Mouse (Mus musculus): ENCODE data around the gene Pard3b. TPM values are rescaled to one million over a fixed set of nuclear protein-coding genes. Genes with fewer than 3 reads are reported as not detected.

The Pard3b gene
- polyA plus RNA-seq, 1 experiment: 3.0 TPM

GRCm38 (mm10) chr1:62425369-62425768 lies 786.7 kb downstream of the Pard3b start:
- Histone ChIP-seq H3K4me3 (ENCODE audit: insufficient read depth, low read depth, low read length) (no peak overlapping the region), H3K27ac (replicated peaks; ENCODE audit: low read depth, low read length) (no peak overlapping the region), H3K4me1 (ENCODE audit: control insufficient read depth, insufficient read depth, insufficient read length, low read length) (no peaks in the 10 kb centered on the region)

GRCm38 (mm10) chr1:62428736-62429135 lies 790.1 kb downstream of the Pard3b start:
- Histone ChIP-seq H3K4me3 (ENCODE audit: insufficient read depth, low read depth, low read length) (no peak overlapping the region), H3K4me1 (ENCODE audit: control insufficient read depth, insufficient read depth, insufficient read length, low read length) (no peaks in the 10 kb centered on the region), H3K27ac (replicated peaks; ENCODE audit: low read depth, low read length) (no peak overlapping the region)

- Histone ChIP-seq H3K27ac (replicated peaks; ENCODE audit: low read depth, low read length) (no peak overlapping the region), H3K4me1 (ENCODE audit: control insufficient read depth, insufficient read depth, insufficient read length, low read length) (no peaks in the 10 kb centered on the region), H3K4me3 (ENCODE audit: insufficient read depth, low read depth, low read length) (no peak overlapping the region)
Measured at GRCm38 (mm10) chr1:62429333-62430182, 790.9 kb downstream of the Pard3b start.

DNA sequence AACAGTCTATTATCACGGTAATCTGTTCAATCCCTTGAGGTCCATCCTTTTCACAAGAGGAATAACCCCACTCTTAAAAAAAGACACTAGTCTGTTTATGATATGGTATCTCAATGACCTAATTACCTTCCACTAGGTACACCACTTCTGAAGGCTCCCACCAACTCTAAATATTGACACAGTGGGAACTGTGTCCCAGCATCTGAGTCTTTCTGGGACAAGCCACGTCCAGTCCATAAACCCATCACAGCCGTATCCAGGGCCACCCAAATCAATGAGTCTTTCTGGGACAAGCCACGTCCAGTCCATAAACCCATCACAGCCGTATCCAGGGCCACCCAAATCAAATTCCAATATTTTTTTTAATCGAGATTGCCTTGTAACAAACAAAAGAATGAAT lies 792.4 kb downstream of the Pard3b start:
- Histone ChIP-seq H3K4me1 (ENCODE audit: control insufficient read depth, insufficient read depth, insufficient read length, low read length) (no peaks in the 10 kb centered on the region), H3K4me3 (ENCODE audit: insufficient read depth, low read depth, low read length) (no peak overlapping the region), H3K27ac (replicated peaks; ENCODE audit: low read depth, low read length) (no peak overlapping the region)

DNA sequence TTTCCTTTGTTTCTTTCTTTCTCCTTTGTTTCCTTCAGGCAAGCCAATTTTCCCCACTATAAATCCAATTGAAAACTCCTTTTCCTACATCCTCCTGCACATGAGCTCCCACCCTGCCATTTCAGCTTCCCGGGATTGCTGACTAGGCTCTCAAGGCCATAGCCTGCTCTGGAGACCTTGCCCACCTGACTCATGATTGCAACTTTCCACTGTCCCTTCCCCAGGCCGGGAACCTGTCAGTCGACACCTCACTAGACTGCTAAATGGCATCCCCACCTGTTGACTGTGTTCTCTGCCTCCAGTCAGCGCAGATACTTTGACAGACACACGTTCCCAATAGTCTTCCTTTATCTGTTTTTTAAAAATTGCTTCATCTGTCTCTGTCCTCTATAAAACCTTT lies 795.3 kb downstream of the Pard3b start:
- Histone ChIP-seq H3K27ac (replicated peaks; ENCODE audit: low read depth, low read length) (no peak overlapping the region), H3K4me1 (ENCODE audit: control insufficient read depth, insufficient read depth, insufficient read length, low read length) (no peaks in the 10 kb centered on the region), H3K4me3 (ENCODE audit: insufficient read depth, low read depth, low read length) (no peak overlapping the region)

DNA sequence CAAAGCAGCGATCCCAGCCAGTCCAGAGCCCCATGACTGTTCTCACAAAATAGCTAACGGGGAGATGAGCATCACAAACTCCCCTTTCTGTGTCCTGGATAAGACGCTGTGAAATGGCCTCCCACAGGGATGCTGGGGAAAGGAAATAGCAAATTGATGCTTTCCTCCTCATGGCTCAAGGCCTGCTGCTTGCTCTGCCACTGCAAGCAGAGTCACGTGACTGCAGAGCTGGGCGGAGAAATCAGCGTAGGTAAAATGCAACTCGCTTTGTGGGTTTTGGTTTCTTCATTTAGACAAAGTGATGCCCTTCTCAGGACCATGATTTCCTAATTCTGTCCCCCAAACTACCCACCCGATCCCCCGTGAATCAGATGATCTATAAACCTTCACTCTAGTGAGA lies 797.2 kb downstream of the Pard3b start:
- H3K4me1 ChIP-seq (ENCODE audit: control insufficient read depth, insufficient read depth, insufficient read length, low read length): no peaks in the 10 kb centered on the region

DNA sequence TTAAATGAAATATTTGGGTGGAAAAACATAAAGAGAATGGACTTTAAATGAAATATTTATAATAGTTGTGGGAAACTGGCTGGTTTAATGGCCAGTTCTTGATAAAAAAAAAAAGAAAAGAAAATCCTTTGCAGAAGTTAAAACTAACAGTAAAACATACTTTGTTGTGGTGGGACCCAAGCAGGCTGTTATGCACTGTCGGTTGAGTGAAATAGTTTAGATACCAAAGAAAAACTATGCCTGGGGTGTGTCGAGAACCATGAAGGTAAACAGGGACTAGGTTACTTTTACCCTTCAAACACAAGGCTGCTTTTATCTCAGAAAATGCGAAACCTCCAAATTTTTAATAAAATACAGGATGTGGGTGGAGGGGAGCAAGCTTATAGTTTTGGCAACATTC lies 797.7 kb downstream of the Pard3b start:
- Histone ChIP-seq H3K4me3 (ENCODE audit: insufficient read depth, low read depth, low read length) (no peak overlapping the region), H3K27ac (replicated peaks; ENCODE audit: low read depth, low read length) (no peak overlapping the region), H3K4me1 (ENCODE audit: control insufficient read depth, insufficient read depth, insufficient read length, low read length) (no peaks in the 10 kb centered on the region)

More for the DNA sequence above, 797.2 kb downstream of the Pard3b start:
- no peak overlapping the region for H3K27ac ChIP-seq (replicated peaks; ENCODE audit: low read depth, low read length)
- H3K4me3 ChIP-seq (ENCODE audit: insufficient read depth, low read depth, low read length): no peak overlapping the region

DNA sequence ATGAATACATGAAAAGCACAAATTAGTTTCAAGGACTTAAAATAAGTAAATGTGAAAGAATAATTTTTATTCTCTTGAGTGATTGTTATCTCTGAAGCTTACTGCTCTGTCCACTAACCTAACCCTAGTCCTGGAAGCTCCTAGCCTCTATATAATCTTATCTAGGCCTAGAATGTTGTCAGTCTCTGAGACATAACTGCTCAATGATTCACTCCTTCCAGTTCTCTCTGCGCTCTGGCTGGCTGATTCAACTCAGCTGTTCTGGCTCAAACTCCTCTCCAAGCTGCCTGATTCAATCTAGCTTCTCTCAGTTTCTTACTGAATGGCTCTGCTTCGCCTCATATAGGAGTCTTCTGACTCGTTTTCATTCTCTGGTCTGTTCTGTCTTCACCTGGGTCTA lies 798.9 kb downstream of the Pard3b start:
- no peak overlapping the region for H3K27ac ChIP-seq (replicated peaks; ENCODE audit: low read depth, low read length)
- no peak overlapping the region for H3K4me3 ChIP-seq (ENCODE audit: insufficient read depth, low read depth, low read length)
- H3K4me1 ChIP-seq (ENCODE audit: control insufficient read depth, insufficient read depth, insufficient read length, low read length): no peaks in the 10 kb centered on the region

GRCm38 (mm10) chr1:62444406-62444805 lies 805.8 kb downstream of the Pard3b start:
- H3K4me3 ChIP-seq (ENCODE audit: insufficient read depth, low read depth, low read length): no peak overlapping the region
- H3K27ac ChIP-seq (replicated peaks; ENCODE audit: low read depth, low read length): no peak overlapping the region
- no peaks in the 10 kb centered on the region for H3K4me1 ChIP-seq (ENCODE audit: control insufficient read depth, insufficient read depth, insufficient read length, low read length)

DNA sequence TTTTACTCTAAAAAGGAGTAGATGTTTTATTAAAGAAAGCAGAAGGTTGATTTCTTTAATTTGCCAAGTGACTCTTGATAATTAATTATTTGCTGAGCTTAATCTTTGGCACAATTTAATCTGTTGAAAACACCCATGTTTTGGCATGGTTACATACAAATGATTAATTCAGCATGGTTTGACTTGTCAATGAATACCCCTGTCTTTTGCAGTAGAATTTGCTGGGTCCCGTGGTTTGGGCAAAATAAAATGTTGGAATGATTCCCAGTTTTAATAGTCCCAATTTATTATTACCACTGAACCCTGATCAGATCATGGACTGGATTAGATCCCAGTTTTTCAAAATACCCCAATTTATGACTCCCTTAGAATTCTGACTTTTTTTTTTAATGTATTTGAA lies 808.2 kb downstream of the Pard3b start:
- Histone ChIP-seq H3K4me1 (ENCODE audit: control insufficient read depth, insufficient read depth, insufficient read length, low read length) (no peaks in the 10 kb centered on the region), H3K4me3 (ENCODE audit: insufficient read depth, low read depth, low read length) (no peak overlapping the region), H3K27ac (replicated peaks; ENCODE audit: low read depth, low read length) (no peak overlapping the region)

- no peak overlapping the region for H3K27ac ChIP-seq (replicated peaks; ENCODE audit: low read depth, low read length)
- no peaks in the 10 kb centered on the region for H3K4me1 ChIP-seq (ENCODE audit: control insufficient read depth, insufficient read depth, insufficient read length, low read length)
- no peak overlapping the region for H3K4me3 ChIP-seq (ENCODE audit: insufficient read depth, low read depth, low read length)
Measured at GRCm38 (mm10) chr1:62449193-62449875, 810.7 kb downstream of the Pard3b start.

- Histone ChIP-seq H3K4me1 (ENCODE audit: control insufficient read depth, insufficient read depth, insufficient read length, low read length) (peaks cover 10% of the 10 kb centered on the region), H3K27ac (replicated peaks; ENCODE audit: low read depth, low read length) (no peak overlapping the region), H3K4me3 (ENCODE audit: insufficient read depth, low read depth, low read length) (no peak overlapping the region)
Measured at GRCm38 (mm10) chr1:62465536-62465935, 826.9 kb downstream of the Pard3b start.

GRCm38 (mm10) chr1:62466544-62466943 lies 827.9 kb downstream of the Pard3b start:
- Histone ChIP-seq H3K4me3 (ENCODE audit: insufficient read depth, low read depth, low read length) (no peak overlapping the region), H3K27ac (replicated peaks; ENCODE audit: low read depth, low read length) (no peak overlapping the region)

GRCm38 (mm10) chr1:62483059-62483458 lies 844.4 kb downstream of the Pard3b start:
- no peaks in the 10 kb centered on the region for H3K4me1 ChIP-seq (ENCODE audit: control insufficient read depth, insufficient read depth, insufficient read length, low read length)
- H3K4me3 ChIP-seq (ENCODE audit: insufficient read depth, low read depth, low read length): no peak overlapping the region
- H3K27ac ChIP-seq (replicated peaks; ENCODE audit: low read depth, low read length): no peak overlapping the region

More at GRCm38 (mm10) chr1:62466544-62466943, 827.9 kb downstream of the Pard3b start:
- H3K4me1 ChIP-seq (ENCODE audit: control insufficient read depth, insufficient read depth, insufficient read length, low read length): peaks cover 10% of the 10 kb centered on the region

- Histone ChIP-seq H3K4me1 (ENCODE audit: control insufficient read depth, insufficient read depth, insufficient read length, low read length) (no peaks in the 10 kb centered on the region), H3K27ac (replicated peaks; ENCODE audit: low read depth, low read length) (no peak overlapping the region), H3K4me3 (ENCODE audit: insufficient read depth, low read depth, low read length) (no peak overlapping the region)
Measured at GRCm38 (mm10) chr1:62488871-62489270, 850.2 kb downstream of the Pard3b start.

DNA sequence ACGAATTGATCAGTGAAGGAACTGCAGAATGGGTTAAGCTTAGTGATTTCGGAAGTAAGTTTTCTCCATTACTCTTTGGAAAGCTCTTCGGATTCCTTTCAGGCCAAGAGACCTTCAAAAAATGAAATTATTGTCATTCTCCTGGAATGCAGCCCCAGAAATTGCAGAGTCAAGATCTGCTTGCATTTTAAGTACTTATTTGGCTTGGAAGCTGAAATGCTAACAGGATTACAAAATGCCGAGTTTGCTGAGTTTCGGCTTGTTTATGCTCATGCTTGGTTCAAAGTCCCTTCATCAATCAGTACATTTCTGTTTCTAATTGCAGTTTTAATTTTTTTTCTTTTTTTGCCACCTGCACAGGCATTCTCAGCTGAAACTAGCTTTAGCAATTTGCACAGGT lies 860.5 kb downstream of the Pard3b start:
- H3K27ac ChIP-seq (replicated peaks; ENCODE audit: low read depth, low read length): no peak overlapping the region
- no peaks in the 10 kb centered on the region for H3K4me1 ChIP-seq (ENCODE audit: control insufficient read depth, insufficient read depth, insufficient read length, low read length)
- no peak overlapping the region for H3K4me3 ChIP-seq (ENCODE audit: insufficient read depth, low read depth, low read length)

Data from brown adipose tissue, adult 24 weeks (tissue).